Mouse (Mus musculus): ENCODE results near the gene Mamdc2. TPM values are rescaled to one million over a fixed set of nuclear protein-coding genes. Genes with fewer than 3 reads are reported as not detected.

The Mamdc2 gene
- polyA plus RNA-seq, 1 experiment from 2014 or later: 1.5 TPM

DNA sequence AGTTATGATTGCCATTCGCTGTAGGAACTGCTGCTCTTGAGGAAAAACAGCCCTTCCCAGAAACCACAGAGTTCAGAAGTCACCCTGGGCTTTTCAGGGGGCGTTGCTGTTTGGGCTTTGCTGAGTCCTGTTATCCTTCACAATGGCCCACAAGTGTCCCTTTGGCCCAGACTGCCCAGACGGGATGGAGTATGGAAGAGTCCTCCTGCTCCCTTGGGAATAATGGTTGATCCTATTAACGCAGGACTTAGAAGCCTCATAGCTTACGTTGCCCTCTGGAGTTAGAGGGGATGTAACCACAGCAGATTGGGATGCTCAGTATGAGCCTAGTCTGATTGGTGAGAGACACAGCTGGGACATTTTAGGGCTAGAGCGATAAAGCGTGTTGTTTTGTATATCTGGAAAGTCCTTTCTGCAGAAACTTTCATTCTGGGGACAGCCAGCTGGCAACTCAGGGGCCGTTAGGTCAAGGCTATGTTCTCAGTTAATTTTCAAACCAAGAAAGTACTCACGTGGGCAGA, 94.3 kb downstream of the Mamdc2 start:
- H3K4me2 ChIP-seq: no peak overlapping the region
- H3K27me3 ChIP-seq (replicated peaks): no peaks in the 10 kb centered on the region
- 37% methylated on average over 9 of the region's 9 CpGs for WGBS
- ATAC-seq (ENCODE audit: insufficient number of reproducible peaks, low FRiP score): no peak
- H3K9ac ChIP-seq: no peak overlapping the region
- no peak overlapping the region for H3K27ac ChIP-seq (ENCODE audit: poor library complexity, severe bottlenecking)
- H3K4me3 ChIP-seq: no peak overlapping the region
- no peaks in the 10 kb centered on the region for H3K36me3 ChIP-seq
- H3K9me3 ChIP-seq (replicated peaks): no peaks in the 10 kb centered on the region
- H3K4me1 ChIP-seq (replicated peaks): peaks cover 5% of the 10 kb centered on the region

DNA sequence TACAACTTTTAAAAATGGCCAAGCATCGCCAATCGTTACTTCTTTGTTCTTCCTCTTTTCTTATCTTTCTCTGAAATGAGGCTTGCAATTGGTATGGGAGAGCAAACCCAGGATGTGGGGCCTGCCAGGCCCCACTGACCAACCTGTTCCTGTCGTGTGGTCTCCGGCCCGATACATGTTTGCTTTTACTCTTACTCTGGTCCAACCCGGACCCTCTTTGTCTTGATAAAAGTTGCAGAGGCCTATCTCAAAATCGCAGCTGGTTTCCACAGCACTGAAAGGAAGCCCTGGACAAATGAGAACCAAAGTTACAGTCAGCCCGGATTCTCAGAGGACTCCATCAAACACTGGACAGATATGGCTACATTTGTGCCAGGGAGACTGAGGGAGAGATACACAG, 95.1 kb downstream of the Mamdc2 start:
- ATAC-seq (ENCODE audit: insufficient number of reproducible peaks, low FRiP score): no peak
- H3K27ac ChIP-seq (ENCODE audit: poor library complexity, severe bottlenecking): no peak overlapping the region

DNA sequence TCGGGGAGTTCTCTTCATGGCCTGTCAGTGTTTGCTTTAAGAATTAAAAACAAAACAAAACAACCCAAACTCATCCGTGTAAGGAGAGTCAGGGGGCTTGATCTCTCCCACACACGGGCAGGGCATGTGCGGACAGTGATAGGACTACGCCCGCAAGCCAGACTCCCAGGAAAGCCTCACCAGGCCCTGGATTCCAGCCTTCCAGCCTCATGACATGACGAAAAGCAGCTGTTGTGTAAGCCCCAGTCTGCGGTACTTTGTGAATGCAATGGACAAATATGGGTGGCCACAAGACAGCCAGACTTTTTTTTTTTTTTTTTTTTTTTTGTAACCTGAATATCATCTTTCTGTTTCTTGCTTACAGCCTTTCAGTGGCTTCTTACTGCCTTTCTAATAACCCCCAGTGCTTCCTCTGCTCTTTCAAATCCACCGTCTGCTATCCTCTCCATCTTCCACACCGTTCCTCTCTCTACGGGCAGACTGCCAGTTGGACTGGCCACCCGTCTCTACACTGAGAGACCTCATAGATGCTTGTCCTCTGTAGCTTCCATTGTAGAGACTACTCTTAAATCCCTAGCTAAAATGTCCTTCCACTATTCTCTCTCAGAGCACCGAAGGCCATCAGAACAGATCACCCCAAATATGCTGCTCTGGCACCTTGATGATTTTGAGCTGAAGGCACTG, 96.3 kb downstream of the Mamdc2 start:
- 60% methylated on average over 13 of the region's 13 CpGs for WGBS
- no peak overlapping the region for H3K9ac ChIP-seq
- H3K4me3 ChIP-seq: no peak overlapping the region
- no peaks in the 10 kb centered on the region for H3K36me3 ChIP-seq
- H3K4me1 ChIP-seq (replicated peaks): peaks cover 5% of the 10 kb centered on the region
- H3K9me3 ChIP-seq (replicated peaks): no peaks in the 10 kb centered on the region
- H3K27ac ChIP-seq (ENCODE audit: poor library complexity, severe bottlenecking): no peak overlapping the region
- no peak overlapping the region for H3K4me2 ChIP-seq
- H3K27me3 ChIP-seq (replicated peaks): no peaks in the 10 kb centered on the region
- ATAC-seq (ENCODE audit: insufficient number of reproducible peaks, low FRiP score): no peak

More for the DNA sequence above, 95.1 kb downstream of the Mamdc2 start:
- Histone ChIP-seq H3K9me3 (replicated peaks) (no peaks in the 10 kb centered on the region), H3K4me1 (replicated peaks) (peaks cover 5% of the 10 kb centered on the region), H3K36me3 (no peaks in the 10 kb centered on the region), H3K9ac (no peak overlapping the region), H3K4me3 (no peak overlapping the region), H3K27me3 (replicated peaks) (no peaks in the 10 kb centered on the region), H3K4me2 (no peak overlapping the region)
- WGBS: 27% methylated on average over 8 of the region's 8 CpGs

DNA sequence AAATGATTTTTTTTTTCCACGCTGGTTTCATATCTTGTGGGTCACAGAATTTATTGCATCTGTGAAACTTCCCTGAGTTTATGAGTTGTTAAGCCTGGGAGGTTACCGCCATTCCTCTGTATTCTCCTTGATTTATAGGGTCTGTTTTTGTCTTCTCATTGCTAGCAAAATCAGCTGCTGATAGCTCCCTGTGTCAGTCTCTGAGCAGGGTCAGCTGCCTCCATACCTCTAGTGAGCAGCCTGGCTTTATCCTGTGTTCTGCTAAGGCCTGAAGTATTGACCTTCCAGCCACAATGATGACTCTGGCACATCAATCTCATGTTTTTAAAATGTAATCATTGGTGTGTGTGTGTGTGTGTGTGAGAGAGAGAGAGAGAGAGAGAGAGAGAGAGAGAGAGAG, 98.3 kb downstream of the Mamdc2 start:
- Histone ChIP-seq H3K4me3 (no peak overlapping the region), H3K9ac (no peak overlapping the region), H3K9me3 (replicated peaks) (no peaks in the 10 kb centered on the region), H3K4me2 (no peak overlapping the region), H3K4me1 (replicated peaks) (peaks cover 5% of the 10 kb centered on the region), H3K36me3 (no peaks in the 10 kb centered on the region), H3K27me3 (replicated peaks) (no peaks in the 10 kb centered on the region), H3K27ac (ENCODE audit: poor library complexity, severe bottlenecking) (no peak overlapping the region)
- 73% methylated on average over 2 of the region's 2 CpGs for WGBS
- no peak for ATAC-seq (ENCODE audit: insufficient number of reproducible peaks, low FRiP score)

DNA sequence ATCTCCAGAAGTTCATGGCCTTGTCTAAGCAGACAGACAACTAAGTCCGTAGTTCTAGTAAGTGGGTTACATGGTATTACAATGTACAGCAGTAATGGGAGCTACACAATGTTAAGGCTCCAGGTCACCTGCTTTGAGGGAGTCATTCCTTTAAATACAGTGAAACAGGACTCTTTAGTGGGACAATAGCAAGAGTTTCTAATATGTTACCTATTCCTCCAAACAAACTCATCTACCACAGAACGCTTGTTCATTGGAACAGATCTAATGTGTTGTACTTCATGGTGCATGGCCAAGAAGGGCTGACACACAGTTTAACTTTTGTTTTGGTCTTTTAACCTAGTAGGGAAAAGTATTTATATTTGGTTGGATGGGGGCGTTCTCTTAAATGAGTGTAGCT, 105.5 kb downstream of the Mamdc2 start:
- Histone ChIP-seq H3K27me3 (replicated peaks) (no peaks in the 10 kb centered on the region), H3K36me3 (no peaks in the 10 kb centered on the region), H3K4me3 (no peak overlapping the region), H3K9me3 (replicated peaks) (no peaks in the 10 kb centered on the region), H3K9ac (no peak overlapping the region), H3K4me2 (no peak overlapping the region), H3K27ac (ENCODE audit: poor library complexity, severe bottlenecking) (no peak overlapping the region), H3K4me1 (replicated peaks) (no peaks in the 10 kb centered on the region)
- WGBS: 87% methylated on average over 3 of the region's 3 CpGs
- ATAC-seq (ENCODE audit: insufficient number of reproducible peaks, low FRiP score): no peak

DNA sequence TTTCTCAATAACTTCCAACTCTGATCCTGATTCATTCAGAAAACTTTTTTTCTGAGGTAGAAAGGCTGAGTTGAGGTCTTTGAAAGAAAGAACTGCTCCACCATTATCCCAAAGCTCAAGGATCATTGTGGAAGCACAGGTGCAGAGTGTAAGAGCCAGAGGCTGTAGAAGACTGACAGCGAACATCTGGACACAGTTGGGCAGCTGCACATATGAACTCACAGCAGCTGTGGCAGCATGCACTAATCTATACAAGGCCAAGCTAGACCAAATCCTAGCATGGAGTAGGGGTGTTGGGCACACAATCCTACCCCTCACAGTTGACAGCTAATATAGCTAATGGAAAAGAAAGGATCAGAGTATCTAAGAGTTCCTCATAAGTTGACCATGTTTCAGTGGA, 115.4 kb downstream of the Mamdc2 start:
- Histone ChIP-seq H3K27me3 (replicated peaks) (no peaks in the 10 kb centered on the region), H3K36me3 (no peaks in the 10 kb centered on the region), H3K27ac (ENCODE audit: poor library complexity, severe bottlenecking) (no peak overlapping the region), H3K4me2 (no peak overlapping the region), H3K9me3 (replicated peaks) (no peaks in the 10 kb centered on the region), H3K4me3 (no peak overlapping the region), H3K9ac (no peak overlapping the region), H3K4me1 (replicated peaks) (no peaks in the 10 kb centered on the region)
- 93% methylated on average over 1 of the region's 1 CpGs for WGBS
- ATAC-seq (ENCODE audit: insufficient number of reproducible peaks, low FRiP score): no peak

DNA sequence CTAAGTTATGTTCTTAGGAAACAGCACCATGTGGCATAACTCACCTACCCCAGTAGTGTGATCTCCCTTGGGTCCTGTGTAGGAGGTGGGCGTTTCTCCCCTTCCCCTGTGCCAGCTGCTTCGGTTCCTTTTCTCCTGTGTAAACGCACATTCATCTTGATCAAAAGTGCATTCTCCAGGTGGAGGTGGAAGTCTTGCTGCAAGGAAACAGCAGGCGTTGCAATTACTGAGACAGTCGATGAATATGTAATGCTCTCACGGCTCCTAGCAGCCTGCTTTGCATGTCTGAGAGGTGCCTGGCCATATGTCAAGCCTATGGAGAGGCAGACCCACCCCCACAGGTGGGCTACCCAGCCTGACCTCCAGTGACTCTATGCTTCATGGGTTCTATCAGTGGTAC, 117.4 kb downstream of the Mamdc2 start:
- no peaks in the 10 kb centered on the region for H3K9me3 ChIP-seq (replicated peaks)
- no peak for ATAC-seq (ENCODE audit: insufficient number of reproducible peaks, low FRiP score)
- no peak overlapping the region for H3K4me3 ChIP-seq
- 38% methylated on average over 6 of the region's 6 CpGs for WGBS
- no peak overlapping the region for H3K27ac ChIP-seq (ENCODE audit: poor library complexity, severe bottlenecking)
- H3K36me3 ChIP-seq: no peaks in the 10 kb centered on the region
- H3K4me1 ChIP-seq (replicated peaks): no peaks in the 10 kb centered on the region
- H3K27me3 ChIP-seq (replicated peaks): no peaks in the 10 kb centered on the region
- H3K4me2 ChIP-seq: no peak overlapping the region
- no peak overlapping the region for H3K9ac ChIP-seq

DNA sequence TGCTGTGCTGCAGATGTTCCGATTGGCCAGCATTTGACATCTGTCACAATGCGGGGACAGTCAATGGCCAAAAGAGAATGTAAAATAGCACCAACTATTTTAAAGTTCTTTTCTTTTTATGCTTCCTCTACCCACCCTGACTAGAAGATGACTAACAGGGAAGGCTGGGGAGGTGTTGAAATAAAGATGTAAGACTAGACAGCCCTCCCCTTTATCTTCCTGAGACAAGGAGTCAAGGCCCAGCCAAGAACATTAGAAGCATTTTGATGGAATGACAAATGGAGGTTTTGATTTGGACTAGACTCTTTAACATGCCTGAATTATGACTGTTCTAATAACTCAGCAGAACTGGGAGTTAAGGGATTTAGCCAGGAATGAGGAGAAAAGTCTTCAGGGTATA, 118.9 kb downstream of the Mamdc2 start:
- no peak overlapping the region for H3K4me3 ChIP-seq
- no peaks in the 10 kb centered on the region for H3K4me1 ChIP-seq (replicated peaks)
- no peaks in the 10 kb centered on the region for H3K27me3 ChIP-seq (replicated peaks)
- H3K9me3 ChIP-seq (replicated peaks): no peaks in the 10 kb centered on the region
- WGBS: 77% methylated on average over 2 of the region's 2 CpGs
- no peak for ATAC-seq (ENCODE audit: insufficient number of reproducible peaks, low FRiP score)
- H3K9ac ChIP-seq: no peak overlapping the region
- H3K27ac ChIP-seq (ENCODE audit: poor library complexity, severe bottlenecking): no peak overlapping the region
- H3K4me2 ChIP-seq: no peak overlapping the region
- H3K36me3 ChIP-seq: no peaks in the 10 kb centered on the region

DNA sequence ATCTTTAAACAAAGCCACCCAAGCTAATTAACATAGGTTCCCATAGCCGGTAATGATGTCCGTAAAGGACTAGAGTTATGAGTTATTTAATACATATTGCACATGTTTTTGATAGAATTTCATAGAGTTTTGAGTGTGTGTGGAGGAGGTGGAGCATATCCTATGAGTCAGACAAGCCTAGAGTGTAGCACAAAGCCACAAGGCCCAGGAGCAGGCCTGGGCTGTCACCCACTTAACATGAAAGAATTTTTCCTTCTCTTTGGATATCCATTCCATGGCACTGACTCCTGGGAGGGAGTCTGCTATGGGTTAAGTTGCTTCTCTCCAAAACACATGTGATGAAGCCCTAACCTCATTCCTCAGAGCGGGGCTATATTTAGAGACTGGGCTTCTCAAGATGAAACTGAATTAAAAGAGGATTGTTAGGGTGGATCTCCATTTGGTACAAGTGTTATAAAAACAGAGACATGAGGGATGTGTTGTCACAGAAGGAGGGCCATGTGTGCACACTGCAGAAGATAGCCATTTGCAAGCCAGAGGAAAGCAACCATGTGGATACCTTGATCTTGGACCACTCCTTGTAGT, 121.1 kb downstream of the Mamdc2 start:
- Histone ChIP-seq H3K9ac (no peak overlapping the region), H3K27me3 (replicated peaks) (no peaks in the 10 kb centered on the region), H3K36me3 (no peaks in the 10 kb centered on the region), H3K4me3 (no peak overlapping the region), H3K4me2 (no peak overlapping the region), H3K4me1 (replicated peaks) (no peaks in the 10 kb centered on the region), H3K27ac (ENCODE audit: poor library complexity, severe bottlenecking) (no peak overlapping the region), H3K9me3 (replicated peaks) (no peaks in the 10 kb centered on the region)
- 85% methylated on average over 3 of the region's 3 CpGs for WGBS
- no peak for ATAC-seq (ENCODE audit: insufficient number of reproducible peaks, low FRiP score)

DNA sequence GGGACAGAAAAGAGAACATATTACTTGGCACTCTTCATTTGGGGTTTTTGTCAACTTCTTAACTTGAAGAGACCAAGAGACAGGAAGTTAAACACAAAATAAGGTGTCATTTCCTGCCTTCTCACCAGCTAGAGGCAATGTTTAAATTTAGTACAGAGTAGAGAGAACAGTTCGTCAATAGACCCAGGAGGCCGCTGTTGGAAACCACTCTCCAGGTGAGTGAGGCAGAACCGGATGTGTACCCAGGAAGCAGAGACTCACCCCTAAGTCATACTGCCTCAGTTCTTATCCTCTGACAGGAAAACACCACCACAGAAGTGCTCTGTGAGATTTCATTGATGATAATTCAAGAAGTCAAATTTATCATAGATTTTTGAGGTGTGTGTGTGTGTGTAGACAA, 125.1 kb downstream of the Mamdc2 start:
- Histone ChIP-seq H3K27ac (ENCODE audit: poor library complexity, severe bottlenecking) (no peak overlapping the region), H3K4me2 (no peak overlapping the region), H3K9ac (no peak overlapping the region), H3K36me3 (no peaks in the 10 kb centered on the region), H3K9me3 (replicated peaks) (no peaks in the 10 kb centered on the region), H3K4me3 (no peak overlapping the region), H3K4me1 (replicated peaks) (no peaks in the 10 kb centered on the region), H3K27me3 (replicated peaks) (no peaks in the 10 kb centered on the region)
- 64% methylated on average over 3 of the region's 3 CpGs for WGBS
- no peak for ATAC-seq (ENCODE audit: insufficient number of reproducible peaks, low FRiP score)

DNA sequence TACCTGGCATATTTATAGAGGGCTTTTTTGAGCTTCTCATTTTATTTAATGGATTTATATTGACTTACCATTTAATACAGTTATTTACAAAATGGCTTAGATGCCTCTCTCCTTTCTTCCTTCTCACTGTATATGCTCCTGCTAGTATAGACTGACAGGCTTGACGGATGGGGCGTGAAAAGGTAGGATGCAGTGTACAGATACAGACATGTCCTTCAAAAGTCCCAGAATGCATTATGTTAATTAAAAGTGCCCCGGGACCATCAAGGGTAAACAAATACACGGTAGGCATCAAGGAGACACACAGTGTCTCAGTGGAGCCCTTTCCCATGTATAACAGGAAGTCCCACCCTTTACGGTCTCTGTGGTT, 130.3 kb downstream of the Mamdc2 start:
- H3K36me3 ChIP-seq: no peaks in the 10 kb centered on the region
- H3K4me2 ChIP-seq: no peak overlapping the region
- no peak overlapping the region for H3K9ac ChIP-seq
- WGBS: 77% methylated on average over 5 of the region's 5 CpGs
- no peak overlapping the region for H3K4me3 ChIP-seq
- no peaks in the 10 kb centered on the region for H3K27me3 ChIP-seq (replicated peaks)
- no peaks in the 10 kb centered on the region for H3K4me1 ChIP-seq (replicated peaks)
- no peaks in the 10 kb centered on the region for H3K9me3 ChIP-seq (replicated peaks)
- ATAC-seq (ENCODE audit: insufficient number of reproducible peaks, low FRiP score): no peak
- no peak overlapping the region for H3K27ac ChIP-seq (ENCODE audit: poor library complexity, severe bottlenecking)
